Mouse (Mus musculus) G1E (cell line): ENCODE measurements at regions not wholly inside any gene's neighbourhood (a gene's known extent, or its start where the extent isn't known, plus 50 kb on each side); places are given as distances from the start of the nearest gene placed in this dataset.

Source experiments
- CTCF ChIP-seq: IDR thresholded peaks from 2 replicates; pipeline ENCODE4 v1.5.1; 2012; ENCODE audit warnings: low read depth, low read length, inconsistent platforms, mixed read lengths
- POLR2AphosphoS5 ChIP-seq: IDR thresholded peaks from 2 replicates; pipeline ENCODE4 v1.6.1; 2012; ENCODE audit warnings: low read depth, low read length, inconsistent platforms; ENCODE audit not compliant: insufficient replicate concordance
- TAL1 ChIP-seq: conservative IDR thresholded peaks from 2 replicates; pipeline ENCODE4 v1.6.1; 2012; ENCODE audit warnings: low read depth, low read length, inconsistent platforms, mixed read lengths

GRCm38 (mm10) chr12:106566361-106566760 lies 556.3 kb downstream of the Vrk1 start:
- TF ChIP-seq CTCF, result no peak
- TF ChIP-seq POLR2AphosphoS5, result no peak
- no peak for TF ChIP-seq TAL1
